Mouse (Mus musculus) heart, postnatal 0 days (tissue): ENCODE measurements around the gene Hes3. TPM values are rescaled to one million over a fixed set of nuclear protein-coding genes. Genes with fewer than 3 reads are reported as not detected.
A peak's percentile ranks its signal among the peaks of the same experiment; 100 is the strongest.

ENCODE experiments used
- ATAC-seq: fragments of 200-750 bp; cut with Nextera tagmentation; 2 replicates; pipeline ENCODE4 v1.8.0; 2017; ENCODE audit warnings: low read depth, moderate number of reproducible peaks, moderate library complexity; ENCODE audit not compliant: insufficient read depth
- DNase-seq: peaks from one replicate; pipeline ENCODE4 v3.0.0-alpha.2; 2016; ENCODE audit warnings: low spot score
- H3K27ac ChIP-seq: fragments of 300-500 bp; sonication (generic); 2 replicates; pipeline ENCODE4 v1.5.1; 2014; ENCODE audit warnings: low read depth, mild to moderate bottlenecking
- H3K27me3 ChIP-seq: fragments of 300-500 bp; sonication (generic); 2 replicates; pipeline ENCODE4 v1.6.1; 2014; ENCODE audit warnings: low read length, mixed read lengths; ENCODE audit not compliant: control insufficient read depth, insufficient read depth
- H3K36me3 ChIP-seq: fragments of 300-500 bp; sonication (generic); replicated peaks from 2 replicates; pipeline ENCODE4 v1.6.1; 2014; ENCODE audit warnings: low read length, mixed read lengths; ENCODE audit not compliant: control insufficient read depth, insufficient read depth
- H3K4me1 ChIP-seq: fragments of 300-500 bp; sonication (generic); 2 replicates; pipeline ENCODE4 v1.6.1; 2014; ENCODE audit warnings: antibody characterized with exemption; ENCODE audit not compliant: control insufficient read depth, insufficient read depth
- H3K4me2 ChIP-seq: fragments of 300-500 bp; sonication (generic); 2 replicates; pipeline ENCODE4 v1.6.1; 2014; ENCODE audit warnings: low read depth, mild to moderate bottlenecking, low read length, moderate library complexity
- H3K4me3 ChIP-seq: fragments of 300-500 bp; sonication (generic); 2 replicates; pipeline ENCODE4 v1.5.1; 2014; ENCODE audit warnings: low read depth, low read length
- H3K9ac ChIP-seq: fragments of 300-500 bp; sonication (generic); replicated peaks from 2 replicates; pipeline ENCODE4 v1.6.1; 2014; ENCODE audit warnings: low read depth, low read length, mixed read lengths
- H3K9me3 ChIP-seq: fragments of 300-500 bp; sonication (generic); replicated peaks from 2 replicates; pipeline ENCODE4 v1.6.1; 2016; ENCODE audit warnings: low read length; ENCODE audit not compliant: control insufficient read depth
- CTCF ChIP-seq: IDR thresholded peaks from 2 replicates; pipeline ENCODE4 v1.5.1; 2016; ENCODE audit warnings: antibody characterized with exemption, control low read depth, low read depth
- EP300 ChIP-seq: IDR thresholded peaks from 2 replicates; pipeline ENCODE4 v1.6.1; 2016; ENCODE audit warnings: antibody characterized with exemption, low read depth
- WGBS: fragments of 180-500 bp; shearing (Covaris S2); extraction: QIAGEN DNeasy Blood & Tissue Kit; methylation state at CpG from one replicate; pipeline ENCODE4 v1.1.7; 2014; 5-methylcytosine and 5-hydroxymethylcytosine counted together
- polyA plus RNA-seq: library from polyadenylated mRNA; unstranded; fragments of >200 nt; fragmentation: Nextera tagmentation; extraction: Ambion mirVana; gene quantifications from 2 replicates; pipeline ENCODE4 v1.2.1, GENCODE M21; 2015
- total RNA-seq: library from RNA; depleted of rRNA; stranded (reverse); fragments of >200 nt; gene quantifications from 2 replicates; pipeline ENCODE4 v1.2.3, GENCODE M21; 2014; ENCODE audit warnings: low replicate concordance

Gene Hes3
- total and polyA plus RNA-seq, 2 experiments from 2014 or later, result not detected

- no peak overlapping the region for H3K9ac ChIP-seq
- TF ChIP-seq CTCF (no peak), EP300 (no peak)
- 95% methylated on average over 12 of the region's 12 CpGs for WGBS
- H3K9me3 ChIP-seq, result no peaks in the 10 kb centered on the region
- no peak overlapping the region for H3K27ac ChIP-seq
- DNase-seq, result no peak
- H3K4me1 ChIP-seq, result peaks cover 2% of the 10 kb centered on the region
- H3K4me2 ChIP-seq, result no peak overlapping the region
- H3K4me3 ChIP-seq, result no peak overlapping the region
- peaks cover 70% of the 10 kb centered on the region for H3K36me3 ChIP-seq
- ATAC-seq, result no peak
- peaks cover 12% of the 10 kb centered on the region for H3K27me3 ChIP-seq
These were observed 42.1 kb upstream of the Hes3 start for GRCm38 (mm10) chr4:152333587-152333986.

GRCm38 (mm10) chr4:152332952-152333351 lies 41.5 kb upstream of the Hes3 start:
- H3K4me3 ChIP-seq, result no peak overlapping the region
- H3K4me2 ChIP-seq, result no peak overlapping the region
- peaks cover 71% of the 10 kb centered on the region for H3K36me3 ChIP-seq
- H3K9me3 ChIP-seq, result no peaks in the 10 kb centered on the region
- H3K27me3 ChIP-seq, result peaks cover 7% of the 10 kb centered on the region
- 13% methylated on average over 2 of the region's 2 CpGs for WGBS
- no peak for TF ChIP-seq EP300
- TF ChIP-seq CTCF, result peak; percentile 99
- no peak overlapping the region for H3K9ac ChIP-seq
- no peak overlapping the region for H3K27ac ChIP-seq
- no peaks in the 10 kb centered on the region for H3K4me1 ChIP-seq
- ATAC-seq, result peak; percentile 55; the same call in 1 of the 2 replicates
- peak; percentile 37 for DNase-seq

- no peak for ATAC-seq
These were observed 37.2 kb upstream of the Hes3 start for GRCm38 (mm10) chr4:152328691-152329090.

GRCm38 (mm10) chr4:152326543-152326942 lies 35.1 kb upstream of the Hes3 start:
- WGBS, result 2% methylated on average over 11 of the region's 11 CpGs
- Histone ChIP-seq H3K36me3 (peaks cover 30% of the 10 kb centered on the region), H3K27me3 (no peaks in the 10 kb centered on the region), H3K9ac (peak overlapping the region; percentile 92), H3K9me3 (no peaks in the 10 kb centered on the region), H3K27ac (no peak overlapping the region), H3K4me2 (peak overlapping the region; percentile 87), H3K4me1 (peaks cover 12% of the 10 kb centered on the region), H3K4me3 (peak overlapping the region; percentile 96)
- TF ChIP-seq CTCF, result no peak
- TF ChIP-seq EP300, result no peak
- ATAC-seq, result no peak
- DNase-seq, result no peak

More at GRCm38 (mm10) chr4:152328691-152329090, 37.2 kb upstream of the Hes3 start:
- H3K27ac ChIP-seq, result no peak overlapping the region
- H3K4me3 ChIP-seq, result no peak overlapping the region
- no peaks in the 10 kb centered on the region for H3K9me3 ChIP-seq
- H3K4me1 ChIP-seq, result peaks cover 12% of the 10 kb centered on the region
- peak; percentile 41 for TF ChIP-seq CTCF
- no peak for TF ChIP-seq EP300
- no peak overlapping the region for H3K9ac ChIP-seq
- H3K4me2 ChIP-seq, result no peak overlapping the region
- 74% methylated on average over 6 of the region's 6 CpGs for WGBS
- peaks cover 50% of the 10 kb centered on the region for H3K36me3 ChIP-seq
- H3K27me3 ChIP-seq, result no peaks in the 10 kb centered on the region
- no peak for DNase-seq

GRCm38 (mm10) chr4:152325574-152326411 lies 34.3 kb upstream of the Hes3 start, which contains the start of gene Rpl22:
Gene Rpl22 (plus strand): TSS chr4:152325742.
- peaks cover 12% of the 10 kb centered on the region for H3K4me1 ChIP-seq
- no peaks in the 10 kb centered on the region for H3K27me3 ChIP-seq
- peaks cover 23% of the 10 kb centered on the region for H3K36me3 ChIP-seq
- ATAC-seq (peak; percentile 97), DNase-seq (peak; percentile 99)
- under 1% methylated on average over 68 of the region's 70 CpGs for WGBS
- TF ChIP-seq EP300 (peak; percentile 67; the same call in 1 of the 2 replicates), CTCF (peak; percentile 39)
- peak within 1 kb of the TSS; percentile 50 for H3K27ac ChIP-seq
- peak within 1 kb of the TSS; percentile 96 for H3K4me3 ChIP-seq
- no peaks in the 10 kb centered on the region for H3K9me3 ChIP-seq
- H3K4me2 ChIP-seq, result peak within 1 kb of the TSS; percentile 87
- peak within 1 kb of the TSS; percentile 92 for H3K9ac ChIP-seq
